Mouse (Mus musculus) MN1 (cell line): ENCODE results near the gene Zfp286.
A peak's percentile ranks its signal among the peaks of the same experiment; 100 is the strongest.

Experiments
- DNase-seq: peaks from one replicate; pipeline ENCODE4 v3.0.0-alpha.2; 2016; ENCODE audit warnings: low spot score

Gene Zfp286

GRCm38 (mm10) chr11:62788935-62789616, at the start of gene Zfp286:
Zfp286 (minus strand) TSS chr11:62789462.
- no peak for DNase-seq

GRCm38 (mm10) chr11:62831906-62832305, 42.6 kb upstream of the Zfp286 start:
- DNase-seq, result no peak

GRCm38 (mm10) chr11:62830387-62830786, 41.1 kb upstream of the Zfp286 start:
- DNase-seq, result no peak

- no peak for DNase-seq
Measured at GRCm38 (mm10) chr11:62827911-62828310, 38.6 kb upstream of the Zfp286 start.

GRCm38 (mm10) chr11:62827135-62827534, 37.9 kb upstream of the Zfp286 start:
- DNase-seq, result no peak

- DNase-seq, result no peak
Measured at GRCm38 (mm10) chr11:62826106-62826733, 37.0 kb upstream of the Zfp286 start.

- DNase-seq, result no peak
Measured at GRCm38 (mm10) chr11:62825222-62826105, 36.2 kb upstream of the Zfp286 start.

GRCm38 (mm10) chr11:62824211-62824610, 34.9 kb upstream of the Zfp286 start:
- DNase-seq, result no peak

GRCm38 (mm10) chr11:62821893-62822292, 32.6 kb upstream of the Zfp286 start:
- no peak for DNase-seq

- peak; percentile 35 for DNase-seq
Measured at GRCm38 (mm10) chr11:62820661-62821437, 31.6 kb upstream of the Zfp286 start.

GRCm38 (mm10) chr11:62820059-62820541, 30.8 kb upstream of the Zfp286 start, which contains the start of gene Trim16:
Trim16 (plus strand) TSS chr11:62820231.
- DNase-seq, result peak; percentile 89

GRCm38 (mm10) chr11:62819059-62819686, 29.9 kb upstream of the Zfp286 start:
- no peak for DNase-seq

- DNase-seq, result peak; percentile 73
Measured at GRCm38 (mm10) chr11:62816591-62816990, 27.3 kb upstream of the Zfp286 start.

GRCm38 (mm10) chr11:62815438-62815837, 26.2 kb upstream of the Zfp286 start:
- DNase-seq, result no peak

- DNase-seq, result peak; percentile 73
Measured at GRCm38 (mm10) chr11:62814625-62815024, 25.4 kb upstream of the Zfp286 start.

- DNase-seq, result no peak
Measured at GRCm38 (mm10) chr11:62813970-62814624, 24.8 kb upstream of the Zfp286 start.

- DNase-seq, result no peak
Measured at GRCm38 (mm10) chr11:62813497-62813896, 24.2 kb upstream of the Zfp286 start.

- no peak for DNase-seq
Measured at GRCm38 (mm10) chr11:62812268-62812667, 23.0 kb upstream of the Zfp286 start.

GRCm38 (mm10) chr11:62809201-62809600, 19.9 kb upstream of the Zfp286 start:
- DNase-seq, result no peak

- no peak for DNase-seq
Measured at GRCm38 (mm10) chr11:62807965-62808364, 18.7 kb upstream of the Zfp286 start.

- DNase-seq, result no peak
Measured at GRCm38 (mm10) chr11:62804119-62804518, 14.9 kb upstream of the Zfp286 start.
